Mouse (Mus musculus) C2C12 (cell line): Measurements from ENCODE around the gene C2cd5. TPM values are rescaled to one million over a fixed set of nuclear protein-coding genes. Genes with fewer than 3 reads are reported as not detected.

Experiments used
- H3K27me3 ChIP-seq: one replicate; pipeline ENCODE4 v1.6.1; 2011; ENCODE audit not compliant: control insufficient read depth, insufficient read depth, insufficient read length
- H3K36me3 ChIP-seq: one replicate; pipeline ENCODE4 v1.6.1; 2011; ENCODE audit not compliant: control insufficient read depth, insufficient read depth
- H3K4me3 ChIP-seq: one replicate; pipeline ENCODE4 v1.5.1; 2011; ENCODE audit warnings: mild to moderate bottlenecking, control low read depth; ENCODE audit not compliant: poor library complexity, insufficient read depth, severe bottlenecking
- H3K79me2 ChIP-seq: one replicate; pipeline ENCODE4 v1.6.1; 2011; ENCODE audit not compliant: control insufficient read depth, insufficient read depth
- H3K79me3 ChIP-seq: one replicate; pipeline ENCODE4 v1.6.1; 2011; ENCODE audit warnings: low read depth, control low read depth
- H3ac ChIP-seq: one replicate; pipeline ENCODE3; 2011; ENCODE audit warnings: low read depth; ENCODE audit not compliant: control insufficient read depth, insufficient read length
- CEBPB ChIP-seq: IDR thresholded peaks from one replicate; pipeline ENCODE4 v1.6.1; 2011; ENCODE audit warnings: low read depth, mild to moderate bottlenecking, control low read depth, moderate library complexity
- CTCF ChIP-seq: IDR thresholded peaks from one replicate; pipeline ENCODE4 v1.5.1; 2011; ENCODE audit not compliant: control insufficient read depth, insufficient read depth, insufficient read length
- FOSL1 ChIP-seq: IDR thresholded peaks from one replicate; pipeline ENCODE4 v1.8.0; 2011; ENCODE audit warnings: mild to moderate bottlenecking, low read length; ENCODE audit not compliant: poor library complexity, insufficient read depth, severe bottlenecking
- MAX ChIP-seq: IDR thresholded peaks from one replicate; pipeline ENCODE4 v1.6.1; 2011; ENCODE audit warnings: mild to moderate bottlenecking, control low read depth
- MYOD1 ChIP-seq: IDR thresholded peaks from one replicate; pipeline ENCODE4 v1.6.1; 2011; ENCODE audit warnings: low read depth; ENCODE audit not compliant: control insufficient read depth, insufficient read length
- MYOG ChIP-seq: IDR thresholded peaks from one replicate; pipeline ENCODE4 v1.6.1; 2011; ENCODE audit not compliant: control insufficient read depth, insufficient read length; ENCODE audit errors: extremely low read depth
- USF1 ChIP-seq: IDR thresholded peaks from one replicate; pipeline ENCODE4 v1.6.1; 2011; ENCODE audit warnings: low read depth, mild to moderate bottlenecking, control low read depth, moderate library complexity
- polyA plus RNA-seq: library from polyadenylated mRNA; unstranded; fragments of >200 nt; fragmentation: generic; extraction: Trizol; gene quantifications from one replicate; pipeline ENCODE4 v1.2.1, GENCODE M21; 2012; ENCODE audit warnings: missing spikeins

C2cd5 gene
- polyA plus RNA-seq, 1 experiment, result 4.8 TPM

GRCm38 (mm10) chr6:143027402-143027801 is 72.5 kb downstream of the C2cd5 start:
- H3K36me3 ChIP-seq, result peaks cover 21% of the 10 kb centered on the region
- H3K79me3 ChIP-seq, result no peaks in the 10 kb centered on the region
- H3K27me3 ChIP-seq, result no peaks in the 10 kb centered on the region

GRCm38 (mm10) chr6:143023691-143024090 is 76.2 kb downstream of the C2cd5 start:
- Histone ChIP-seq H3K4me3 (no peak overlapping the region), H3K27me3 (no peaks in the 10 kb centered on the region), H3K79me3 (no peaks in the 10 kb centered on the region), H3K79me2 (no peaks in the 10 kb centered on the region), H3K36me3 (no peaks in the 10 kb centered on the region), H3ac (no peak overlapping the region)
- TF ChIP-seq MAX, result no peak
- no peak for TF ChIP-seq MYOD1
- no peak for TF ChIP-seq USF1
- no peak for TF ChIP-seq CEBPB
- TF ChIP-seq MYOG, result no peak
- TF ChIP-seq CTCF, result no peak
- TF ChIP-seq FOSL1, result no peak

More at GRCm38 (mm10) chr6:143027402-143027801, 72.5 kb downstream of the C2cd5 start:
- no peaks in the 10 kb centered on the region for H3K79me2 ChIP-seq
- TF ChIP-seq CTCF, result no peak
- TF ChIP-seq FOSL1, result no peak
- no peak for TF ChIP-seq MAX
- no peak for TF ChIP-seq MYOG
- no peak overlapping the region for H3ac ChIP-seq
- no peak overlapping the region for H3K4me3 ChIP-seq

- Histone ChIP-seq H3K79me3 (no peaks in the 10 kb centered on the region), H3K4me3 (no peak overlapping the region), H3K79me2 (no peaks in the 10 kb centered on the region), H3ac (no peak overlapping the region), H3K27me3 (no peaks in the 10 kb centered on the region), H3K36me3 (no peaks in the 10 kb centered on the region)
- TF ChIP-seq MAX, result no peak
- no peak for TF ChIP-seq CEBPB
- TF ChIP-seq CTCF, result no peak
- no peak for TF ChIP-seq MYOG
- TF ChIP-seq MYOD1, result no peak
- no peak for TF ChIP-seq USF1
- TF ChIP-seq FOSL1, result no peak
Measured at GRCm38 (mm10) chr6:143021756-143022155, 78.2 kb downstream of the C2cd5 start.

- no peaks in the 10 kb centered on the region for H3K79me2 ChIP-seq
- no peak overlapping the region for H3ac ChIP-seq
- no peaks in the 10 kb centered on the region for H3K36me3 ChIP-seq
- H3K79me3 ChIP-seq, result no peaks in the 10 kb centered on the region
- no peak for TF ChIP-seq USF1
- TF ChIP-seq MAX, result no peak
- no peak for TF ChIP-seq MYOG
- TF ChIP-seq FOSL1, result no peak
- TF ChIP-seq CTCF, result no peak
- TF ChIP-seq CEBPB, result no peak
- no peak for TF ChIP-seq MYOD1
- H3K4me3 ChIP-seq, result no peak overlapping the region
- H3K27me3 ChIP-seq, result no peaks in the 10 kb centered on the region
Measured at GRCm38 (mm10) chr6:143020647-143021046, 79.3 kb downstream of the C2cd5 start.

- H3ac ChIP-seq, result no peak overlapping the region
- H3K79me2 ChIP-seq, result no peaks in the 10 kb centered on the region
- no peaks in the 10 kb centered on the region for H3K27me3 ChIP-seq
- no peak overlapping the region for H3K4me3 ChIP-seq
- H3K79me3 ChIP-seq, result no peaks in the 10 kb centered on the region
- no peaks in the 10 kb centered on the region for H3K36me3 ChIP-seq
- no peak for TF ChIP-seq FOSL1
- TF ChIP-seq MAX, result no peak
- no peak for TF ChIP-seq CEBPB
- TF ChIP-seq USF1, result no peak
Measured at GRCm38 (mm10) chr6:143020146-143020545, 79.8 kb downstream of the C2cd5 start.

GRCm38 (mm10) chr6:143012513-143013215 is 87.3 kb downstream of the C2cd5 start:
- no peaks in the 10 kb centered on the region for H3K27me3 ChIP-seq
- no peaks in the 10 kb centered on the region for H3K79me3 ChIP-seq
- no peaks in the 10 kb centered on the region for H3K79me2 ChIP-seq
- H3ac ChIP-seq, result no peak overlapping the region
- H3K36me3 ChIP-seq, result peaks cover 3% of the 10 kb centered on the region
- no peak overlapping the region for H3K4me3 ChIP-seq
- no peak for TF ChIP-seq FOSL1
- no peak for TF ChIP-seq MYOD1
- TF ChIP-seq MYOG, result no peak
- TF ChIP-seq USF1, result no peak
- no peak for TF ChIP-seq CEBPB
- TF ChIP-seq CTCF, result no peak
- TF ChIP-seq MAX, result no peak
